Mouse (Mus musculus) left cerebral cortex, adult 9 months (tissue): ENCODE results near the gene Mast4.

Experiments used
- DNase-seq, 2 experiments: peaks; one replicate each; pipeline ENCODE4 v3.0.0; 2022; ENCODE audit warnings: low spot score in 2 of 2

Gene Mast4

GRCm38 (mm10) chr13:103239654-103240053 is 94.6 kb downstream of the Mast4 start:
- DNase-seq, result no peak

- DNase-seq, result no peak
These were observed 96.1 kb downstream of the Mast4 start for GRCm38 (mm10) chr13:103238034-103238705.

- DNase-seq, result no peak
These were observed 102.1 kb downstream of the Mast4 start for GRCm38 (mm10) chr13:103232171-103232570.

- no peak for DNase-seq
These were observed 105.2 kb downstream of the Mast4 start for GRCm38 (mm10) chr13:103229069-103229468.

- DNase-seq, result no peak
These were observed 108.1 kb downstream of the Mast4 start for GRCm38 (mm10) chr13:103225895-103226815.

GRCm38 (mm10) chr13:103225217-103225894 is 108.9 kb downstream of the Mast4 start:
- DNase-seq, result no peak

GRCm38 (mm10) chr13:103220479-103221064 is 113.7 kb downstream of the Mast4 start:
- DNase-seq, result no peak

- no peak for DNase-seq
These were observed 114.3 kb downstream of the Mast4 start for GRCm38 (mm10) chr13:103219999-103220398.

- DNase-seq, result no peak
These were observed 116.8 kb downstream of the Mast4 start for GRCm38 (mm10) chr13:103217486-103217885.

GRCm38 (mm10) chr13:103214506-103214905 is 119.8 kb downstream of the Mast4 start:
- DNase-seq, result no peak

GRCm38 (mm10) chr13:103211953-103212352 is 122.3 kb downstream of the Mast4 start:
- DNase-seq, result peak in 1 of 2 experiments; percentile 51

GRCm38 (mm10) chr13:103211501-103211941 is 122.8 kb downstream of the Mast4 start:
- peak in 1 of 2 experiments; percentile 46 for DNase-seq

- DNase-seq, result no peak
These were observed 123.6 kb downstream of the Mast4 start for GRCm38 (mm10) chr13:103210746-103211145.

GRCm38 (mm10) chr13:103207199-103207598 is 127.1 kb downstream of the Mast4 start:
- DNase-seq, result no peak

- no peak for DNase-seq
These were observed 127.7 kb downstream of the Mast4 start for GRCm38 (mm10) chr13:103206644-103207043.

- no peak for DNase-seq
These were observed 129.1 kb downstream of the Mast4 start for GRCm38 (mm10) chr13:103205191-103205590.

- peak in 1 of 2 experiments; percentile 15 for DNase-seq
These were observed 130.9 kb downstream of the Mast4 start for GRCm38 (mm10) chr13:103203376-103203895.

GRCm38 (mm10) chr13:103201016-103201760 is 133.1 kb downstream of the Mast4 start:
- no peak for DNase-seq

- peak; percentile 30 to 34 for DNase-seq
These were observed 134.3 kb downstream of the Mast4 start for GRCm38 (mm10) chr13:103199823-103200660.
